Mouse (Mus musculus) forebrain, embryonic 16.5 days (tissue): Measurements from ENCODE around the gene Lrmda. TPM values are rescaled to one million over a fixed set of nuclear protein-coding genes. Genes with fewer than 3 reads are reported as not detected.

Experiments used
- ATAC-seq: fragments of 200-750 bp; cut with Nextera tagmentation; 2 replicates; pipeline ENCODE4 v1.8.0; 2017; ENCODE audit warnings: mild to moderate bottlenecking, moderate library complexity
- H3K27ac ChIP-seq: fragments of 300-500 bp; sonication (generic); 2 replicates; pipeline ENCODE4 v1.5.1; 2014; ENCODE audit warnings: low read length, control low read depth
- H3K27me3 ChIP-seq: fragments of 300-500 bp; sonication (generic); replicated peaks from 2 replicates; pipeline ENCODE4 v1.6.1; 2014; ENCODE audit warnings: low read length; ENCODE audit not compliant: control insufficient read depth, insufficient read depth
- H3K36me3 ChIP-seq: fragments of 300-500 bp; sonication (generic); 2 replicates; pipeline ENCODE4 v1.6.1; 2014; ENCODE audit not compliant: control insufficient read depth, insufficient read depth
- H3K4me1 ChIP-seq: fragments of 300-500 bp; sonication (generic); replicated peaks from 2 replicates; pipeline ENCODE4 v1.6.1; 2014; ENCODE audit warnings: low read length; ENCODE audit not compliant: control insufficient read depth, insufficient read depth
- H3K4me2 ChIP-seq: fragments of 300-500 bp; sonication (generic); 2 replicates; pipeline ENCODE4 v1.6.1; 2014; ENCODE audit warnings: mild to moderate bottlenecking, low read length, control low read depth
- H3K4me3 ChIP-seq: fragments of 300-500 bp; sonication (generic); replicated peaks from 2 replicates; pipeline ENCODE4 v1.5.1; 2014; ENCODE audit warnings: mild to moderate bottlenecking, low read length, control low read depth
- H3K9ac ChIP-seq: fragments of 300-500 bp; sonication (generic); replicated peaks from 2 replicates; pipeline ENCODE4 v1.6.1; 2014; ENCODE audit warnings: low read depth, low read length, control low read depth
- H3K9me3 ChIP-seq: fragments of 300-500 bp; sonication (generic); 2 replicates; pipeline ENCODE4 v1.6.1; 2016; ENCODE audit warnings: low read length; ENCODE audit not compliant: control insufficient read depth
- WGBS: fragments of 180-500 bp; shearing (Covaris S2); extraction: QIAGEN DNeasy Blood & Tissue Kit; methylation state at CpG from one replicate; pipeline ENCODE4 v1.1.7; 2014; 5-methylcytosine and 5-hydroxymethylcytosine counted together
- polyA plus RNA-seq: library from polyadenylated mRNA; unstranded; fragments of >200 nt; fragmentation: Nextera tagmentation; extraction: Ambion mirVana; gene quantifications from 2 replicates; pipeline ENCODE4 v1.2.1, GENCODE M21; 2015

Gene Lrmda
- 0.30 TPM in 1 of 2 replicates, not detected in the other for polyA plus RNA-seq

- 0 out of 2 replicates have a peak, but pooled peaks have one; percentile 26 for ATAC-seq
- no peaks in the 10 kb centered on the region for H3K36me3 ChIP-seq
- peaks cover 39% of the 10 kb centered on the region for H3K27me3 ChIP-seq
- peak within 1 kb of the TSS; percentile 48 for H3K4me2 ChIP-seq
- no peaks in the 10 kb centered on the region for H3K9me3 ChIP-seq
- no peak within 1 kb of the TSS for H3K27ac ChIP-seq
- H3K4me3 ChIP-seq: peak within 1 kb of the TSS; percentile 26
- H3K9ac ChIP-seq: 0 out of 2 replicates have a peak within 1 kb of the TSS, but pooled peaks have one; percentile 10
- 4% methylated on average over 33 of the region's 33 CpGs for WGBS
- peaks cover 9% of the 10 kb centered on the region for H3K4me1 ChIP-seq
Measured at GRCm38 (mm10) chr14:22019252-22019948, at the start of gene Lrmda. TSS of gene Lrmda (plus strand) at chr14:22019712.

- Histone ChIP-seq H3K36me3 (no peaks in the 10 kb centered on the region), H3K27ac (no peak overlapping the region), H3K27me3 (peaks cover 42% of the 10 kb centered on the region), H3K9me3 (no peaks in the 10 kb centered on the region; the same call in 1 of the 2 replicates), H3K4me3 (peak overlapping the region; percentile 7; the same call in 1 of the 2 replicates), H3K4me2 (peak overlapping the region; percentile 20; the same call in 1 of the 2 replicates), H3K4me1 (peaks cover 34% of the 10 kb centered on the region), H3K9ac (peak overlapping the region; percentile 15; the same call in 1 of the 2 replicates)
- peak; percentile 53 for ATAC-seq
- whole genome bisulfite sequencing: under 1% methylated on average over 22 of the region's 22 CpGs
Measured at GRCm38 (mm10) chr14:21981462-21981861, 38.0 kb upstream of the Lrmda start.

GRCm38 (mm10) chr14:21982096-21982591 lies 37.4 kb upstream of the Lrmda start:
- Histone ChIP-seq H3K36me3 (no peaks in the 10 kb centered on the region), H3K4me1 (peaks cover 39% of the 10 kb centered on the region), H3K4me2 (peak overlapping the region; percentile 48), H3K9ac (peak overlapping the region; percentile 15; the same call in 1 of the 2 replicates), H3K9me3 (no peaks in the 10 kb centered on the region; the same call in 1 of the 2 replicates), H3K27ac (no peak overlapping the region), H3K27me3 (peaks cover 42% of the 10 kb centered on the region), H3K4me3 (peak overlapping the region; percentile 34)
- 22% methylated on average over 14 of the region's 14 CpGs for WGBS
- ATAC-seq: no peak

GRCm38 (mm10) chr14:21982592-21983310 lies 36.8 kb upstream of the Lrmda start:
- Histone ChIP-seq H3K27ac (peak overlapping the region; percentile 36), H3K27me3 (peaks cover 42% of the 10 kb centered on the region), H3K4me2 (peak overlapping the region; percentile 48), H3K36me3 (no peaks in the 10 kb centered on the region), H3K4me1 (peaks cover 42% of the 10 kb centered on the region), H3K4me3 (peak overlapping the region; percentile 34), H3K9me3 (no peaks in the 10 kb centered on the region), H3K9ac (peak overlapping the region; percentile 15)
- WGBS: 5% methylated on average over 38 of the region's 38 CpGs
- no peak for ATAC-seq

- H3K9me3 ChIP-seq: no peaks in the 10 kb centered on the region
- WGBS: 2% methylated on average over 22 of the region's 22 CpGs
- peak overlapping the region; percentile 34 for H3K4me3 ChIP-seq
- H3K4me1 ChIP-seq: peaks cover 45% of the 10 kb centered on the region
- peak overlapping the region; percentile 48 for H3K4me2 ChIP-seq
- no peak overlapping the region for H3K27ac ChIP-seq
- peak overlapping the region; percentile 15; the same call in 1 of the 2 replicates for H3K9ac ChIP-seq
- H3K27me3 ChIP-seq: peaks cover 43% of the 10 kb centered on the region
- no peaks in the 10 kb centered on the region for H3K36me3 ChIP-seq
- no peak for ATAC-seq
Measured at GRCm38 (mm10) chr14:21983311-21983949, 36.1 kb upstream of the Lrmda start.

- peaks cover 50% of the 10 kb centered on the region for H3K27me3 ChIP-seq
- H3K9ac ChIP-seq: no peak overlapping the region
- no peaks in the 10 kb centered on the region for H3K36me3 ChIP-seq
- 9% methylated on average over 18 of the region's 18 CpGs for whole genome bisulfite sequencing
- H3K4me2 ChIP-seq: peak overlapping the region; percentile 87
- ATAC-seq: no peak
- H3K4me3 ChIP-seq: peak overlapping the region; percentile 70
- no peak overlapping the region for H3K27ac ChIP-seq
- peaks cover 52% of the 10 kb centered on the region for H3K4me1 ChIP-seq
- H3K9me3 ChIP-seq: no peaks in the 10 kb centered on the region
Measured at GRCm38 (mm10) chr14:21983950-21984730, 35.4 kb upstream of the Lrmda start.

- no peak for ATAC-seq
- WGBS: 3% methylated on average over 49 of the region's 49 CpGs
- peak overlapping the region; percentile 70 for H3K4me3 ChIP-seq
- H3K9me3 ChIP-seq: no peaks in the 10 kb centered on the region
- H3K4me2 ChIP-seq: peak overlapping the region; percentile 87
- peaks cover 50% of the 10 kb centered on the region for H3K27me3 ChIP-seq
- H3K27ac ChIP-seq: peak overlapping the region; percentile 88; the same call in 1 of the 2 replicates
- H3K9ac ChIP-seq: peak overlapping the region; percentile 69
- no peaks in the 10 kb centered on the region for H3K36me3 ChIP-seq
- peaks cover 60% of the 10 kb centered on the region for H3K4me1 ChIP-seq
Measured at GRCm38 (mm10) chr14:21984757-21985425, 34.6 kb upstream of the Lrmda start.

- no peak for ATAC-seq
- Histone ChIP-seq H3K9me3 (no peaks in the 10 kb centered on the region), H3K27ac (peak overlapping the region; percentile 88), H3K27me3 (peaks cover 50% of the 10 kb centered on the region), H3K9ac (peak overlapping the region; percentile 69), H3K36me3 (no peaks in the 10 kb centered on the region), H3K4me2 (peak overlapping the region; percentile 87), H3K4me1 (peaks cover 60% of the 10 kb centered on the region), H3K4me3 (peak overlapping the region; percentile 70)
- WGBS: under 1% methylated on average over 37 of the region's 37 CpGs
Measured at GRCm38 (mm10) chr14:21985426-21985931, 34.0 kb upstream of the Lrmda start.
